Mouse (Mus musculus): ENCODE measurements at regions not wholly inside any gene's neighbourhood (a gene's known extent, or its start where the extent isn't known, plus 50 kb on each side); places are given as distances from the start of the nearest gene placed in this dataset.

DNA sequence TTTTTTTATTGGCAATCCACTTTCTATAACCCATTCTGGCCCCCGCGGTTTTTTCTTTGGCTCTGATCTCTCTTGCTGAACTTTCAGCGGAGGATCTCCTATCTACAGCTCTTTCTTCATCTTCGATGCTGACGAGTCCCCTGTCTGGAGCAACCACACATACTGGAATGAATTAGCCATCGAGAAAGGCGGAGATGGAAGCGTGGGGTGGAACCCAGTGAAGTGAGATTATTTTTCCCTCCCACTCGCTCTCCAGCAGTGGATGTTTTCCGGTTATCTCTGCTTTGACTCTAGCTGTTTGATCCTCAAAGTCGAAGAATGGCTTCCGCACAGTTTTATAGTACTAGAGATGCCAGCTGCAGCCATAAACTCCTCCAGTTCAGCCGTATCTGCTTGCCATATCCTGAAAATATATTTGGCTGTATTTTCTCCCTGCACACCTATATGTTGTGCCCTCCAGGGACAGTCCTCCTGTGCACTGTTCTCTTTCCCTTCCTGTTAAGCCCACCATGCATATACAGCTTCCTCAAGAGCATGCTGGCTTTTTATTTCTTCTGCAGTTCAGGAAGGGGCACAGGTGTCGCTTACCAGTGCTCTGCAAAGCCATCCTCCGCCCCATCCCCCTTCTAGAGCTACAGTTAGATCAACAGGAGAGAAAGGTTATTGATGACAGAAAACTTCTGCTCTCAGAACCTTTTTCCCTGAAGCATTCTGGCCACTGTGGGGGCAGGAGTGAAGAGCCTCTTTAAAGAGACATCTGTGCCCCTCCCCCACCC lies 284.3 kb upstream of the Gadl1 start:
- DNase-seq, result no peak

DNA sequence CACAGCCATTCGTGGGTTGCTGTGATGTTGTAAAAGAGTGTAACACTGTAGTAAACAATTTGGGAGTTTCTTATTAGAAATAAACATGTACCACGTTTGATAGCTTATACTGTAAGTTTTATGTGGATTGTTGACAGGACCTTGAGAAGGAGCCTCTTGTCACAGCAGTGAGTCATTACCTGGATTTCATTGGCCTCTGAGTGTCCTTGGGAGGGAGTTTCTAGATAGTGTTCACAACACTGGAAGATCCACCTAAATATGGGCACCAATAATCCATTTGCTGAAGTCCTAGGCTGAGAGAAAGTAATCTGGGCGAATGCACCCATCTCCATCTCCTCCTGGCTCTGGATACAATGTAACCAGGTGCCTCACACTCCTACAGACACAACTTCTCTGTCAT lies 281.7 kb upstream of the Gadl1 start:
- DNase-seq, result no peak

DNA sequence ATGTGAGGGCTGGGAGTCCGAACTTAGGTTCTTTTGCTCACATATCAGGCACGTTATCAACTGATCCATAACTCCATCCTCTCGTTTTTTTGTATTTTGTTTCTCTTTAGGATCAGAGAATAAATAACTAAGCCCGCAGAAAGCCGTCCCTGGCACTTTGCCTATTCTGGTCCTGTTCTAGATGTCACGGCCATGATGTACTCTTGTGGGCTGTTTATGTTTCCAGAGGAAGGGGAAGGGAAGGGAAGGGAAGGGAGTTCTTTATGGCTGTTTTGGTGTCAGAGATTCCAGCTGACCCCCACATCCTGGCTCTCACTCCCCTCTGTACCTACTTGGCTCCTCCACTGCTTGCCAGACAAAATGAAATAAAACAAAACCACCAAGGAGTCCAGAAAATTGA lies 272.1 kb upstream of the Gadl1 start:
- no peak for DNase-seq

DNA sequence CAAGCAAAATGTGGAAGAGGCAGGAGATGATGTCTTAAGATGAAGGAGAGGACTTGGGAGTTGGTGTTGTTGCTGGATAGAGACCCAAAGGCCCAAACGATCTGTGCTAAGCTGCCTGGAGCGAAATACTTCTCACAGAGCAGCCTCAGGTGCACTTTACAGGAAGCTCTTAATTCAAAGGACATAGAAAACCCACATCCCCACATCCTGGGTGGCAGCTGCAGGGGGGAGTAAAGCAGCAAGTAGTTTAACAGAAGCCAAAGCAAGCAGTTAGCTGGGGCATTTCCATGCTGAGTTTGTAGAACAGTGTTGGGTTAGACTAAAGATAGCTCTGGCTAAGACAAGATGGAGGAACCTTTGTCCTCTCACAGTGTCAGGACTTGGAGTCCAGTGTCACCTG lies 268.5 kb upstream of the Gadl1 start:
- DNase-seq, result no peak

DNA sequence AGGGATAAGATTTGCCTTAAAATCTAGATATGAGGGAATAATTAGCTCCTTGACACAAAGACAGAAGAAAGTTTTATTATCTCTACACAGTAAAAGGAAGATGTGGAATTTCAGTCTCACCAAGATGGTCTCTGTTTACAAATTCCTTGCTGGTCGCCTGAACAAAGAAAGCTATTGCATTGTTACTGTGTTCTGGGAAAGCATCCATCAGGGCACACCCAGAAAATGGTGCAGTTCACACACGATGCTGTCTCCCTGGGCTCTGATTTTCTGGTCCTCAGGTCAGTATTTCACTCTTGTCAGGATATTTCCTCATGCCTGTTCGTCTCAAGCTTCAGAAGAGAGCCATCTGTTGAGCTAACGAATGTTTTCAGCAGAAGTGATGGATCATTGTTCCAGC lies 267.2 kb upstream of the Gadl1 start:
- no peak for DNase-seq

DNA sequence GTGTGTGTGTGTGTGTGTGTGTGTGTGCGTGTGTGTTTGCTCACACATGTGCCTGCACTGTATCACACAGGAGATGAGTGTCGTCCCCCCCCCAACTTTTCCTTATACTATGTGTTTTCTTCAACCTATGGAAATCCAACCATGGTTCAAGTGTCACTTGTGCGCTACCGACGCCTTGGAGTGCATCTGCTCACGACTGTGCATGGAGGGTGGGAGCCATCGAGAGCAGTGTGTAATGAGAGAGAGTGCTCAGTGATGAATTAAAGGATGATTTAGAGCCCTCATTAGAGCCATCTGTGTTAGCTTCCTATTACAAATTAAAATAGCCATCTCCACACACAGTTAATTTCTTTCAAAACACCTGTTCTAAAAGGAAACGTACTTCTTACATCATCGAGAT lies 264.3 kb upstream of the Gadl1 start:
- DNase-seq, result no peak

DNA sequence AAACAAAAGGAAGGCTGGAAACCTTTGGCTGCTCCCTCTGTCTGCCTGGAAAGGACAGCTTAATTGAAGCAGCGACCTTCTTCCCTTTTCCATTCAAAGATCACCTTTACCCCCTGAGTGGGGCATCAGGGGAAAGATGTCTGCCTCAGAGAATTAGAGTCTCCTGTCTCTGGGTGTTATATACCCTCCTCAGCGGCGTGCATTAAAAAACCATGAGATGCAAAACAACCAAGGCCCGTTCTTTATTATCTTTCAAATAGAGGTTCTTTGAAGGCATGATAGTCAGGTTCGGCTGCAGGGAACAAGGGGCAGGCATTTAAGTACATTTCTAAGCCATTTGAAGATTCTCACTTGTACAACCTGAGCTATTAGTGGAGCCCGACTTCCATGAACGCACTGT lies 263.0 kb upstream of the Gadl1 start:
- DNase-seq, result no peak

DNA sequence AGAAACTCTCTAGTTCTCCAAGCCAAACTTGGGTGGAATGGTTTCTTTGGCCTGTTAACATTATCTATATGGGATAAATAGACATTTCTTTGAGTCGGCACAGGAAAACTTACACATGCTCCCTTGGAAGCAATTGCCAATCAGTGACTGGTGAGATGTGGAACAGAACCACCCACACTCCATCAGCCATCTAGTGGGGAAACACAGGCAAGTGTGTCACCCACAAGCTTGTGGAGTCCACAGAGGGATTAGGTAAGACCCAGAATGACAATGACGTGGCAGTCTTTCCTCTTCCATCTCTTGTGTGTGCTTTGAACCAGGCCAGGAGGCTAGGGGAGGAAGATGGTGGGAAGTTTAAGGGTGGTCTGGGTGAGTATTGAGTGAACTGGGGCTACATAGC lies 257.5 kb upstream of the Gadl1 start:
- no peak for DNase-seq

DNA sequence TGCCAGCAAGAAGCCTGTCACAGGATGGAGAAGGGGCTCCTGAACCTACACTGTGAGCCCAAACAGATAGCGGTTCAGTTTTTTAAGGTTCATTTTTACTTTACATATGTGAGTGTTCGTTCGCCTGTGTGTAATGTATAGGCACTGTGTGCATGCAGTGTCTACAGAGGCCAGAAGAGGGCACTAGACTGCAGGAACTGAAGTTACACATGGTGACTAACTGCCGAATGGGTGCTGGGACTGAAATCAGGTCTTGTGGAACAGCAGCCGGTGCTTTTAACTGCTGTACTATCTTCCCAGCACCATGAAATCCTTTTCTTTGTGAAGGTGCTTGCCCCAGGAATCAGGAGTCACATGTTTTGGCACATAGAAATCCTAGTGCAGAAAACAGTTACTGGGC lies 256.1 kb upstream of the Gadl1 start:
- no peak for DNase-seq

DNA sequence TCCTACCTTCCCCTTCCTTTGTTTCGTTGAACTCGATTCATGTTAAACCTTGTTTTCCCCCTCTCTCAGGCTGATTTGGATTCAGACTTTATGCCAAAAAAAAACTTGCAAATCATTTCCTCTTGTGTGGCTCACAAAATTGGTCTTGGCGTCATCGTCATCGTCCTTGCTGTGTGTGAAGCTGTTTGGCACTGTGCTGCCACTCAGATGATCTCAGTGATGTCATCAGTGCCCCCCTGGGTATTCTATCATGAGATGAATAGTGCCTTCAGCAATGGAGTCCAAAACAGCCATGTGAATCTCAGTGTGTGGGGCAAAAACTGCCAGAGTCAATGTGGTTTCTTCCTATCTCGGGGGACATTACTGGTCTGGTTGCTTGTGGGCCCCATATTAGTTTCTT lies 254.3 kb upstream of the Gadl1 start:
- no peak for DNase-seq

DNA sequence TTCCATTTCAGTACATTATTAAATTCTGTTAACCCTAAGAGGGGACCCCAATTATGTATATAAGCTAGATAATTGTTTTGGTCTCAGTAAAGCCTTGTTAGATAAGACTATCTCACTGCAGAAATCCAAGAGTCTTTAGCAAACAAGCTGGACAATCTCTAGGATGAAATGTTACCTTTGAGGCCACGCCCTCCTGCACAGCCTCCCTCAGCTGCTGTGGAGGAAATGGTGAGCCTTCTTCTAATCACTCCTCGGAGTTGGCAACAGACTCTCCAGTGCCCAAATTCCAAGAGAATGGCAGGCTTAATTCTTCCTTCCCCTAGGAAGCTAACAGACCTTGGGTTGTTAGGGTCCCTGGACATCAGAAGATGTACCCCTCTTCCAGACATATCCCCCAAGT lies 252.7 kb upstream of the Gadl1 start:
- DNase-seq, result no peak

DNA sequence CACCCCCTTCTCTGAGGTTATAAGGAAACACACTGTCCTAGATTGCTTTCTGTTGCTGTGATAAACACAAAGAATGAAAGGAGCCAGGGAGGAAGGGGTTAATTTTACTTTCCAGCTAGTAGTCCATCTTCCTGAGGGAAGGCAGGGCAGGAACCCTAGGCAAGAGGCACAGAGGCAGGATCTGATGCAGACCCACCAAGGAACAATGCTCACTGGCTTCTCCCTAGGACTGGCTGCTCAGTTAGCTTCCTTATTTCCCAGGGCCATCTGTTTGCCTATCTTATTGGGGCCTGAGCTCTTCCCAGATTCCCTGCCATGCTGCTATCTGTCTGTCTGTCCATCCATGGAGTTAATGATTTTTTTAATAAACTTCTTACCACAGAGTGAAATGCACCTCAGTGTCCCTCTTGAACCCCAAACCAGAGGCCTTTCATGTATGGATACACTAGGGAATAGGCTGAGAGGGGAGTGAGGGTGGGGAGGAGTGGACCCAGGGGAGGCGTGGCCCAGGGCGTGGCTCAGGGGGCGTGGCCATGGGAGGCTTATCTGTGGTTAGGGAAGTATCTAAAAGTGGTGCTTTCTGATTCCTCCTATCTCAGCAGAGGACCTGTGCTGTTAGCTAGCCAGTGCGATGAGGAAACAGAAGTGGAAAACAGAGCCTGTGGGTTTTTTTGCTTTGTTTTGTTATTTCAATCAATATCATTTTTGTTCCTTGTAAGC lies 252.1 kb upstream of the Gadl1 start:
- no peak for DNase-seq

DNA sequence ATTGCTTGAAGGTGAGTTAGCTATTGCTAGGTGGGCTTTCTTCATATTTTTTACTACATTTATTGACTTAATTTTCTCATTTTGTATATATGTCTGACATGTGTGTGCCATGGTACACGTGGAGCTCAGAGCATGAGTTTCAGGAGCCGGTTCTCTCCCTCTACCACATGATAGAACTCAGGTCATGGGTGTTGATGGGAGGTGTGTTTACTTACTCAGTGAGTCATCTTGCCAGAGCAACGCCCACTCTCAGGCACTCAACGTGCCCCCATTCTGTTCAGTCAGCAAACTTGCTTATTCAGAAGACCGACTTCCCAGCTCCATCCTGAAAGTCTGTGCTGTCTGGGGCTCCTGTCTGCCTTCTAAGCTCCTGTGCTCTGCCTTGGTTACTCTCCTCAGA lies 250.8 kb upstream of the Gadl1 start:
- no peak for DNase-seq

DNA sequence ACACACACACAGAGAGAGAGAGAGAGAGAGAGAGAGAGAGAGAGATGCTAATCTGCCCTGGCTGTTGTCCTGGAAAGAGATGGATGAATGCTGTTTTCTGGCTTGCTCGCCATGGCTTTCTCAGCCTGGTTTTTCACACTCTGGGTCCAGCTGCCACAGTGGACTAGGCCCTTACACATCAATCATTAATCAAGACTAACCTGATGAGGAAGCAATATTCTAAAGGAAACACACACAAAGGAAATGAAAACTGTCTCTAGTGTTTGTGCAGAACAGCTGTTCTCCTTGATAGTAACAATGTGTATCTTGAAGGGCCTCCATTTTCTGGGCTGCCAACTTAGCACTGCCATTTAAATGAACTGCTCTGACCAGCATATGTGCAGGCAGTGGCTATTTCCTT lies 248.9 kb upstream of the Gadl1 start:
- no peak for DNase-seq

DNA sequence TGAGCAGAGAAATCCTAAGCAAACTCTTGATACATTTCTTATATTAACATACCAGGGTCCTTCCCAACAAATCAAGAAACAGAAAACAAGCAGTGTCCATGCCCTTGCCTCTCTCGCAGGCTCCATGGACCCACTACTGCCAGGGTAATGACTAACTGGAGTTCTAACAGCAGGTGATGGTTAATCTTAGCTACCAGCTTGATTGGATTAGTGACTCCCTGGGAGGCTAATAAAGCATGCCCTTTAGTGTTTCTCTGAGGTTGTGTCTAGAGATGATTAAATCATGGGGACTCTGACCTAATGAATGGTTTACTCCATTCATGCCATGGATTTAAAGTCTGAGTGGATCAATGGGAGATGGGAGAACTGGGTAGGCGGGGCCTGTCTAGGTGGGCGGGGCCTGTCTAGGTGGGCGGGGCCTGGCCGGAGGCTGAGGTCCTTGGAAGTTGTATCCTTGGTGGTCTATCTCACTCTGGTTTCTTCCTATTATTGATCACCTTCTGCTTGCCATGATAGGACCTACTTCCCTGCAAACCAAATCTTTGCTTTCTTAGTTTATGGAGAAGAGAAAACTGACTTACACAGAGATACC lies 247.3 kb upstream of the Gadl1 start:
- DNase-seq, result no peak

DNA sequence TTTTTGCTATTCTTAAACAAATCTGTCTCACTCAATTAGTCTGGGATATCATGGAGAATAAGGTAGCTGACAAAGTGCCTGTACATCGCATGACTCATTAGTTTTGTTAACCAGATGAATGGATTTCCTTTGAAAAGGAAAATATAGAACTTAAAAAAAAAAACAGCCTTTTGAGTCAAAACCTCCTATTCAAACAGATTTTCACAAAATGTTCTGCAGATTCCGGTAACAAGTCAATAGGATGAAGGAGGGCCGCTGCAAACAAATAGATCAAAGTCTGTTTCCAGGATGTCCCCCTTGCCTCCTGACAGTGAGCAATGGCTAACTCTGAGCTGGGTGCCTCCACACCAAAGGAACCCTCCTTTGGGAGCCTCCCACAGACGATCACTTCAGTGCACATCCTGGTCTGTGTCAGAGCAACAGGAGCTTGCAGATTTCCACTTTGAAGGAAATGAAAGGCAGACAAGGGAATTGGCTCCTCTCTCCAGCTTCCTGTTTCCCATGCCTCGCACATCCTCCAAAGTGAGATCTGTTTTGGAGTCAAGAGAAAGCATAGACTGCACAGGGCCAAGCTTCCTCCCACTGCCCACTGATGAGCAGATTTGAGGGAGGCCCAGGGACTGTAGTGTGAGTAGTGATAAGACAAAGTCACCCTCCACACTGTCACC lies 243.8 kb upstream of the Gadl1 start:
- DNase-seq, result no peak

DNA sequence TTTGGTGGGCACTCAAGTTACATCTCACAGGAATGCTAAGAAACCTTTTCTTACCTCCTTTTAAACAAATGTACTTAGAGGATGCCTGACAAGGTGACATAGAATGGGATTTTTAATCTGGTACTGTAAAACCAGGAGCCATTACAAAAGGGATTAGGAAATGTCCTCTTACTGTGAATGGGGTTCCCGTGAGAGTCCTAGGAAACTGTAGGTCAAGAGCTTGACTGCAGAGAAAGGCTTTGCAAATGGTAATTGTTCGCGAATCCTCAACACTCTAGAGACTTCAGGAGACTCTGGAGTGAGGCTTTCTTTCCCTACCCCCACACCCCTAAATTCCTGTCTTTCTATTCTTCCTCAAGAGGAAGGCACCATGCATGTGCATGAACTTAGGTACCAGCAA lies 242.7 kb upstream of the Gadl1 start:
- no peak for DNase-seq

DNA sequence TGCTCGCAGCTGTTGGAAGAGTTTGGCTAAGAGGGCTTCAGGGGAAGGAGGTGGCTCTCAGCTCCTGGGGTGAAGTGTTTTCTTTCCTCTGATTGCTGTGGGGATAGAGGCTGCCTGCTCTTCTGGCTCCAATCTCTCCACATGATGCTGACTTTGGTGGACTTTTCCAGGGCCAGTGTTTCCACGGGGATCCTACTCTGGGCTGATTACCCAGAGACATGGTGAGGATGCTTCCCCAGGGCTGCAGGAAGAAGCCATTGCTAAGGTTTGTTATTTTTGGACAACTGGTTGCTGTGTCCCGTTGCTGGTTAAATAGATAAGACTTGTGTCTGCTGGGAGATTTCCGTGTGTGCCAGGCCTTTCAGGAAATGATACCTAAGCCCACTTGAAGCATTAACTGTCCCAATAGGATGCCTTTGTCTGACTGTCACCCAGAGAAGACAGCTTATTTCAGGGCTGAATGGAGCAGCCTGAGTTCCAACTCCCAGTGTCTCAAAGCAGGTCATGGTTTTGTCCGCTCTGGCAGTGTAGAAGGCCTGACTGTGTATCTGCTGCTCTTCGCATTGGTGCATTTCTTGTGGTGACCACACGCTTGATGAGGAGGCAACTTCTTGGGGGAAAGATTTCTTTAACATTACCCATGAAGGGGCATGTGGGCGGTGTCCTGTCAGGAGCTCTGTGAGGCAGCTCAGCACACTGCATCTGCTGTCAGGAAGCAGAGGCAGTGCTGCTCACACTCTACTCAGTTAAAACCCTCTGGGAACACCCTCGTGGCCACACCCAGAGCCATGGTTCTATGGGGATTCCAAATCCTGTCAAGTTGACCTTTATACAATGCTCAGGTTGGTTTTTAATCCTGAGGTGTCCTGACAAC lies 228.3 kb upstream of the Gadl1 start:
- DNase-seq, result no peak

DNA sequence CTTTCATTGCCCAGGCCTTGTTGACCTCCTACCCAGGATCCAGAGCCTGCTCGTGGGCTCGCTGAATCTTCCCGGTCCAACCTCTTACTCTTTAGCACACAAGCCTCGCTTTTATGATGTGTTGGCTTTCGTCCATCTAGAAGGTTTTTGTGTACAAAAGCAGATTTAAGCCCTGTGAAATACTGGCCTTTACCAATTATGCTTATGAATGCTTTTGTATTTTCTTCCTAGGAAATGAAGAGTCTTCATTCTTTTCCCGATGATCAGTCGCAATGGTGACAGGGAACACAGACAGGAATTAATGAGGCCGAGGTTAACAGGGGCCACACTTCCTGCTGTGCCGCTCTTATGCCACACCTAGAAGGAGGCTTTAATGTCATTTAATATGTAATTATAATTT lies 227.4 kb upstream of the Gadl1 start:
- DNase-seq, result no peak

DNA sequence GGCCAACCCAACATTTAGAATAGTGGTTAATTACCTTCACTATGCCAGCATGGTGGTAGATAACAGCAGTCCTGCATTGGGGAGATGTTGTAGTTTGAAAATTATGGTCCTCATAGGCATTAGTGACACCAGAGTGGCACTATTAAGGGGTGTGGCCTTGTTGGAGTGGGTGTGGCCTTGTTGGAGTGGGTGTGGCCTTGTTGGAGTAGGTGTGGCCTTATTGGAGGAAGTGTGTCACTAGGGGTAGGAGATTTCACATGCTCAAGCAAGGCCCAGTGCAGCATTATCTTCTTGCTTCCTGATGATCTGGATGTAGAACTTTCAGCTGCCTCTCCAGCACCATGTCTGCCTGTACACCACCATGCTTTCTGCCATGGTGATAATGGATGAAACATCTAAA lies 225.3 kb upstream of the Gadl1 start:
- DNase-seq, result no peak

DNA sequence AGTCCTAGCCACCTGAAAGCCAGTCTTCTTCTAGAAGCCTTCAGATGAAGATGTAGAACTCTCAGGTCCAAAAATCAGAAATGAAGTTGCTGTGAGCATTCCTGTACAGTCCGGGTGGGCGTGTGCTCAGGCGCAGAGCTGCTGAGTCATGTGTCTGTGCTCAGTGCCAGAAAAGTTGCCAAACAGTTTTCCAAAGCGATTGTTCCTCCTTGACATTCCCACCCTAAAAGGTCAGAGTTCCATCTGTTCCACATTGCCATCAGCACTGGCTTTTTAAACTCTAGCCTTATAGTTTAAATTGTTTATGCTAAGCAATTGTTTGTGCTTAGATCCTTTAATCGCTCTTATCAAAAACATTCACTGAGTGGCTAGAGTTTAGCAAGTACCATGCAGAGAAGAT lies 222.7 kb upstream of the Gadl1 start:
- no peak for DNase-seq

DNA sequence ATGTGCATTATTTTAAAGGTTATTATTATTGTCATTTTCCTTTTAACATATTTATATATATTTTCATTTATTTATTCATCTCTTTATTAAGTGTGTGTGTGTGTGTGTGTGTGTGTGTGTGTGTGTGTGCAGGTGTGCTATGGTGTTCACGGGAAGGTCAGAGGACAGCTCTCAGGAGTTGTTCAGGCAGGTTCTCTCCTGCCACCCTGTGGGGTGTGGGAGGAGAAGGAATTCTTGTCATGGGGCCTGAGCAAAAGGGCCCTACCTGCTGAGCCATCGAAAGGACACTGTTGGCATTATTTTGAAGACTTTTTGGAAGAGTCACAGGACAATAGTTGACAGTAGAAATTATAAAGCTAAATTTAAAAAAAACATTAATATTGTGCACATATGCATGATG lies 216.4 kb upstream of the Gadl1 start:
- DNase-seq, result no peak

DNA sequence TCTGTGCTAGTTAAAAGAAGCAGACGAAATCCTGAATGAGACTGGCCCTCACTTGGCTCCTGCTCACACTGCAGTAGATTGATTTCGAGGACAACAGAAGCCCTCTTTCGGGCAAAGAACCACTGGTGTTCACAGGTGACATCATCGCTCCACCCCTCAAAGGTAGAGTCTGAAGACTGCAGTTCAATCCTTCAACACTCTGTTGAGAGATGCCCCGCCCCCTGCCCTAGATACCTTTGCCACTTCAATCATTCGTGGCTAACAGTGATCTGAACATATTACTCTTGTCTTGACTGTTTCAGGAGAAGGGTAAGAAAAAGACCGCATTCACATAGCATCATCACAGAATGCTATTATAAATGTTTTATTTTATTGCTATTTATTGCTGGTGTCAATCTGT lies 205.5 kb upstream of the Gadl1 start:
- no peak for DNase-seq

Data from cerebellum, adult 8-10 months (tissue).